Mouse (Mus musculus) embryonic facial prominence, embryonic 14.5 days (tissue): Measurements from ENCODE around the gene Med13l. TPM values are rescaled to one million over a fixed set of nuclear protein-coding genes. Genes with fewer than 3 reads are reported as not detected.
A peak's percentile ranks its signal among the peaks of the same experiment; 100 is the strongest.

ENCODE experiments used
- ATAC-seq: fragments of 200-750 bp; cut with Nextera tagmentation; 2 replicates; pipeline ENCODE4 v1.8.0; 2017; ENCODE audit warnings: low read depth, moderate number of reproducible peaks, moderate TSS enrichment
- DNase-seq: peaks from one replicate; pipeline ENCODE4 v3.0.0-alpha.2; 2015; ENCODE audit warnings: low spot score
- H3K27ac ChIP-seq: fragments of 300-500 bp; sonication (generic); replicated peaks from 2 replicates; pipeline ENCODE4 v1.5.1; 2014; ENCODE audit warnings: low read depth, mild to moderate bottlenecking, low read length, moderate library complexity
- H3K27me3 ChIP-seq: fragments of 300-500 bp; sonication (generic); replicated peaks from 2 replicates; pipeline ENCODE4 v1.6.1; 2014; ENCODE audit warnings: low read length; ENCODE audit not compliant: control insufficient read depth, insufficient read depth
- H3K36me3 ChIP-seq: fragments of 300-500 bp; sonication (generic); 2 replicates; pipeline ENCODE4 v1.6.1; 2014; ENCODE audit warnings: low read length, mixed read lengths; ENCODE audit not compliant: control insufficient read depth, insufficient read depth
- H3K4me1 ChIP-seq: fragments of 300-500 bp; sonication (generic); 2 replicates; pipeline ENCODE4 v1.6.1; 2014; ENCODE audit warnings: antibody characterized with exemption, low read length; ENCODE audit not compliant: control insufficient read depth, insufficient read depth
- H3K4me2 ChIP-seq: fragments of 300-500 bp; sonication (generic); 2 replicates; pipeline ENCODE4 v1.6.1; 2014; ENCODE audit warnings: low read depth, mild to moderate bottlenecking, low read length, moderate library complexity, mixed read lengths
- H3K4me3 ChIP-seq: fragments of 300-500 bp; sonication (generic); 2 replicates; pipeline ENCODE4 v1.5.1; 2014; ENCODE audit warnings: low read depth, mild to moderate bottlenecking, low read length
- H3K9ac ChIP-seq: fragments of 300-500 bp; sonication (generic); 2 replicates; pipeline ENCODE4 v1.6.1; 2014; ENCODE audit warnings: low read depth, mild to moderate bottlenecking, low read length, moderate library complexity, mixed read lengths
- H3K9me3 ChIP-seq: fragments of 300-500 bp; sonication (generic); 2 replicates; pipeline ENCODE4 v1.6.1; 2016; ENCODE audit warnings: low read length; ENCODE audit not compliant: control insufficient read depth
- WGBS: fragments of 180-500 bp; shearing (Covaris S2); extraction: QIAGEN DNeasy Blood & Tissue Kit; methylation state at CpG from one replicate; pipeline ENCODE4 v1.1.7; 2014; 5-methylcytosine and 5-hydroxymethylcytosine counted together
- polyA plus RNA-seq: library from polyadenylated mRNA; unstranded; fragments of >200 nt; fragmentation: Nextera tagmentation; extraction: Ambion mirVana; gene quantifications from 2 replicates; pipeline ENCODE4 v1.2.1, GENCODE M21; 2014

Gene Med13l
- polyA plus RNA-seq, 1 experiment from 2014 or later = 16.5 TPM

DNA sequence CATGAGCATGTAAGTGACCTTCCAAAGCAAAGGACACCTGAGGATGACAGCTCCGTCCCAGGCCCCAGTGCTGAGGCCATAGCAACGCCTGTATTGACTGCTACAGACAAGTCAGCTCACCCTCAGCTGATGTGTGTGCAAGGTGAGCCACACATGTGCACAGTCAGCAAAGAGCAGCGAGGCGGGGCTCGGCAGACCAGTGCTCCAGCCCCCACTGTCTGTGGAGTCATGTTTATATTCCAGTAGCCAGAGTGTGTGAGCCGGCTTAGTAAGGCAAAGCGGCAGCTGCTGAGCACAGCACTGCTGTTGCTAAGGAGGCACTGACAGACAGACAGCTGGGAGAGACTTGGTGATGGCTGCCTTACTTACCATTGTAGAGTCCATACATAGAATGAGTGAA is 59.3 kb downstream of the Med13l start:
- Histone ChIP-seq H3K4me2 (no peak overlapping the region), H3K9me3 (no peaks in the 10 kb centered on the region), H3K4me1 (peaks cover 16% of the 10 kb centered on the region; the same call in 1 of the 2 replicates), H3K4me3 (no peak overlapping the region), H3K27ac (no peak overlapping the region), H3K9ac (no peak overlapping the region), H3K36me3 (no peaks in the 10 kb centered on the region), H3K27me3 (no peaks in the 10 kb centered on the region)
- ATAC-seq = peak; percentile 78
- peak; percentile 69 for DNase-seq
- 48% methylated on average over 7 of the region's 7 CpGs for WGBS

DNA sequence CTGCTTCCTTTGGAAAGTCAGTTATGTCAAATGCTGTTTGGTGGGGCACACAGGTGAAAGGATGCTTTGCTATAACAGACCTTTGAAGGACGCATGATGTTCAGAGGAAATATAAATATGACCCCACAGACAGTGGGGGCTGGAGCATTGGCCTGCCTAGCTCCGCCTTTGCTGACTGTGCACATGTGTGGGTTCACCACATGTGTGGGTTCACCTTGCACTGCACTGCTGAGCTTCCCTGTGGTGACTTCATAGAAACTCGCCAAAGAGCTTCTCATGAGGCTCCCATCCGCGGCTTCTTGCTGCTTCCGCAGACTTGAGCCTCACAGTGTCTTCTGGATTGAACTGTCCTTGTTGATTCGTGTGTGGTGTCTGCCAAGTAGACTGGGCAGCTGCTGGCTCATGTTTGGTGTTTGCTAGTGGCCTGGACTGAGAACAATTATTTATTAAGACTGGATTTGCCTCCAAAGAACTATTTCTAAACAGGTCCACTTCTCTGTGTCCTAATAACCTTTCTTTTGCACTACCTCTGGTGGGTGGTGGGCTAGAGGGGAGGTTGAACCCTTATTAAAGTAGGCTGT is 59.9 kb downstream of the Med13l start:
- Histone ChIP-seq H3K4me1 (peaks cover 16% of the 10 kb centered on the region; the same call in 1 of the 2 replicates), H3K9ac (no peak overlapping the region), H3K27me3 (no peaks in the 10 kb centered on the region), H3K4me3 (no peak overlapping the region), H3K36me3 (no peaks in the 10 kb centered on the region), H3K9me3 (no peaks in the 10 kb centered on the region), H3K27ac (no peak overlapping the region), H3K4me2 (no peak overlapping the region)
- DNase-seq (no peak), ATAC-seq (no peak)
- WGBS = 74% methylated on average over 7 of the region's 7 CpGs

DNA sequence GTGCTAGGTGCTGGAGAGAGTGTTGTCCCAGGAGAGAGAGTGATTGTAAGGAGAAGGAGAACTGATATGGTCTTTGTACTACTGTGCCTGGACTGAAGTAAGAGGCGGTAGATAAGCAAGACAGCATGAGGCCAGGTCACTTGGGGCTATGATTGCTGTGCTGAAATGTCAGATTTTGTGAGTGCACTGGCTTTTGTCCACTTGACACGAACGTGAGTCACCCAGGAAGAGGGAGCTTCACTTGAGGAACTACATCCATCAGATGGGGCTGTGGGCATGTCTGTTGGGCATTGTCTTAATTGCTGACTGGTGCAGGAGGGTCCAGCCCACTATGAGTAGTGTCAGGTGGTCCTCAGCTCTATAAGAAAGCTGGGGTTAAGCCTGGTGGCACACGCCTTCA is 61.4 kb downstream of the Med13l start:
- Histone ChIP-seq H3K9me3 (no peaks in the 10 kb centered on the region), H3K4me3 (no peak overlapping the region), H3K4me2 (no peak overlapping the region), H3K9ac (no peak overlapping the region), H3K4me1 (peaks cover 16% of the 10 kb centered on the region; the same call in 1 of the 2 replicates), H3K27ac (no peak overlapping the region), H3K36me3 (no peaks in the 10 kb centered on the region), H3K27me3 (no peaks in the 10 kb centered on the region)
- no peak for DNase-seq
- ATAC-seq = no peak
- WGBS = 75% methylated on average over 4 of the region's 4 CpGs

DNA sequence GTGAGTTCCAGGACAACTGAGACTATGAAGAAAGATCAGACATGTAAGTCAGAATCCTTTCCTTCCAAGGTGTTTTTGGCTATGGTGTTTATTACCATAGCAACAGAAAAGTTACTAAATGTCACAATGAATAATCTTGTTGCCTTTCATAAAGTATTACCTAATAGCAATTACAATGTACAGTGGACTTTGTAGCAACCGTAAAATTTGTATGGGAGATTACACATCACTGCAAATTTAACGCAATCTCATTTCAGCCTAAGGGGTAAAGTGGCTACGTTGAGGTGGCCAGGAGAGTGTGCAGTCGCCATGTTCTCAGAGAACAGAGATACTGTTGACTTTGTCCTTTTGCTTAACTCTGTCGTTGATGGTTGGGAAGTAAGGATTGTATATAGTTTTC is 61.9 kb downstream of the Med13l start:
- ATAC-seq = no peak
- DNase-seq = no peak
- H3K4me3 ChIP-seq = no peak overlapping the region
- H3K9ac ChIP-seq = no peak overlapping the region
- no peaks in the 10 kb centered on the region for H3K36me3 ChIP-seq
- H3K27me3 ChIP-seq = no peaks in the 10 kb centered on the region
- H3K27ac ChIP-seq = no peak overlapping the region
- peaks cover 16% of the 10 kb centered on the region; the same call in 1 of the 2 replicates for H3K4me1 ChIP-seq
- no peak overlapping the region for H3K4me2 ChIP-seq
- 88% methylated on average over 5 of the region's 5 CpGs for WGBS
- no peaks in the 10 kb centered on the region for H3K9me3 ChIP-seq

DNA sequence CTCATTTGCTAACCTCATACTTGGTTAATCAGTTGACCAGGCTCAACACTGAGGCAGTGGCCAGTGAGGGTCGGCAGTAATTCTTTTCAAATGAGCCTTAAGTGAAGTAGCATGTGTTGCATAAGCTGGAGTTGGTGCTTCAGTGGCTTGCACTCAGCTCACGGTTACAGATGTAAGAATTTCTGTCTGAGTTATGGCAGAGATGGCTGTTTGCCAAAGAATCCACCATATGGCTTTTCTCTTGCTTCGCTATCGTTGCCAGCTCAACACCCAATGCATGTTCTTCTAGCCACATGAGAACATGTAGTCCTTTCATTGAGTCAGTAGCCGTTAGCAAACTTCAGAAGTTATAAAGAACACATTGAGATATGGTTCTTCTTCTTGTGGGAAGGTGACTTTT is 63.3 kb downstream of the Med13l start:
- no peaks in the 10 kb centered on the region for H3K36me3 ChIP-seq
- H3K4me3 ChIP-seq = no peak overlapping the region
- H3K9me3 ChIP-seq = no peaks in the 10 kb centered on the region
- no peak for ATAC-seq
- no peak overlapping the region for H3K27ac ChIP-seq
- no peaks in the 10 kb centered on the region for H3K27me3 ChIP-seq
- DNase-seq = no peak
- WGBS = 49% methylated on average over 5 of the region's 5 CpGs
- no peak overlapping the region for H3K4me2 ChIP-seq
- no peak overlapping the region for H3K9ac ChIP-seq
- H3K4me1 ChIP-seq = peaks cover 19% of the 10 kb centered on the region; the same call in 1 of the 2 replicates

DNA sequence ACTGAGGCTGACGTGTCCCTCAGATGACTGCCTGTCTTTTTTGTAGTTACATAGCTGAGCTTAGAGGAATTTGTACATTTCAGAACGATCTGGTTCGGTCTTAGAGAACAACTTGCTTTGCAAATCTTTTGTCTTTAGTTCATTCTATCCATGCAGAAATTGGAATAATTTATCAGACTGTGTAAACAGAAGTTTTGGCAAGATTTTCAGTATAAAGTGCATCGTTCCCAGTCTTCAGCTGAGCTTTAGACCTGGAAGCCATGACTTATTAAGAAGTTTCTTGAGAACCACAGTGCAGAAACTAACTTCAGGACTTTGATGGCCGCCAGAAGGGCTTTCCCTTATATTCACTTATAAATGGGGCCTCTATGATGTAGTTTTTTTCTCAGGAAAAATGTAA is 67.2 kb downstream of the Med13l start:
- H3K36me3 ChIP-seq = no peaks in the 10 kb centered on the region
- WGBS = 78% methylated on average over 5 of the region's 5 CpGs
- H3K4me2 ChIP-seq = no peak overlapping the region
- no peak overlapping the region for H3K9ac ChIP-seq
- H3K27me3 ChIP-seq = no peaks in the 10 kb centered on the region
- H3K4me1 ChIP-seq = peaks cover 9% of the 10 kb centered on the region; the same call in 1 of the 2 replicates
- H3K27ac ChIP-seq = no peak overlapping the region
- ATAC-seq (no peak), DNase-seq (no peak)
- no peak overlapping the region for H3K4me3 ChIP-seq
- no peaks in the 10 kb centered on the region for H3K9me3 ChIP-seq

DNA sequence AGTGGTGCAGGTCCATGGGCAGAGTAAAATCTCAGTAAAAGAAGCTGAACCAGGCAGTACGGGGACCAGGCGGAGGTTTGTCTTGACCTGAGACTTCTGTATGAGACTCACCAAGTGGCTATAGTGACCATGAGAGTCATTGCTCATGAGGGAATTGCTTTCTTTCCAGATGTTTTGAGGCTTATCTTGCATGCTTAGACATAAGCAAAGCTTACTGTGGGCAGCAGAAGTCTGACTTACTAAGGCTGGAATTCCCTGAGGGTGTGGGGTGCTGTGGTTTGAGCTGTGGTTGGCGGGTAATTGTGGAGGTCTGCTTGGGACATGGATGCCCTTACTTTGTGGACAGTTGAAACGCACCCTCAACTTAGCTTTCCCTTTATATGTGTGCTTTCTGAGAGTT is 67.7 kb downstream of the Med13l start:
- DNase-seq = no peak
- no peak overlapping the region for H3K4me3 ChIP-seq
- no peaks in the 10 kb centered on the region for H3K9me3 ChIP-seq
- WGBS = 84% methylated on average over 4 of the region's 4 CpGs
- no peak overlapping the region for H3K27ac ChIP-seq
- no peak overlapping the region for H3K4me2 ChIP-seq
- no peak for ATAC-seq
- H3K9ac ChIP-seq = no peak overlapping the region
- no peaks in the 10 kb centered on the region for H3K27me3 ChIP-seq
- peaks cover 9% of the 10 kb centered on the region; the same call in 1 of the 2 replicates for H3K4me1 ChIP-seq
- H3K36me3 ChIP-seq = no peaks in the 10 kb centered on the region

DNA sequence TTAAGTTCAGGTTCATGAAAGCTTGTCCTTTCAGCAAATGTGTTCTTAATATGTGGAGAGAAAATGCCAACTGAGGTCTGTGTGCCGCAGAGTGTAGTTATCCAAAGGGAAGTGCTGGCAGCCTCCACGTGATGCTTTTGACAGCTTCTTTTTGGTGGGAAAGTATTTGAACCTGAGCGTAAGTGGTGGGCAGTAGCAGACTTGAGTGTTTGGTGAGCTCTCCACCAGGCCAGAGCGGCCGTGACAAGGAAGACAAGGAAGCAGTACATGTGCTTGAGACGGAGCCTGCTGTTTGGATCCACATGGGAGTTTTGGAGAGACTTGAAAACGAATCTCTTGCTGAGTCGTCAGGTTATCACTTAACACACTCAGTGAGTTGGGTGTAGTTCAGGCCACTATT is 71.9 kb downstream of the Med13l start:
- H3K27me3 ChIP-seq = no peaks in the 10 kb centered on the region
- no peak overlapping the region for H3K9ac ChIP-seq
- ATAC-seq (no peak), DNase-seq (no peak)
- H3K36me3 ChIP-seq = no peaks in the 10 kb centered on the region
- H3K4me2 ChIP-seq = no peak overlapping the region
- no peak overlapping the region for H3K27ac ChIP-seq
- no peaks in the 10 kb centered on the region for H3K9me3 ChIP-seq
- no peak overlapping the region for H3K4me3 ChIP-seq
- H3K4me1 ChIP-seq = peaks cover 24% of the 10 kb centered on the region
- WGBS = 59% methylated on average over 8 of the region's 8 CpGs

DNA sequence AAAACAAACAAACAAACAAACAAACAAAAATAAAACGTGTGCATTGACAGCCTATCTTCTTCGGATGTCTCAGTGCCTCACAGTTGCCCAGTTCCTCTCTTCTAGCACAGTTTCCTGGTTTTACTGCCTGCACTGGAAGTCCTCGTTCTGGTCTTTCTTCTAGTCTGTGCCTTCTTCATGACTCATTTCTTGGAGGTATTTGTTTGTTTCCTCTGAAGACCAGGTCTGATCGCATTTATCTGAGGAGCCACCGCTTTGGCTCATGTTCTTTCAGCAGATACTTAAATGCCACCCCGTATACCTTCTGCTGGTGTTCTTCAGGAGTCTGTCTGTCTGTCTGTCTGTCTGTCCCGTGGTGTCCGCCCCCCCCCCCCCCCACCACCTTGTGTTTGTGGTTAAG is 72.6 kb downstream of the Med13l start:
- H3K4me3 ChIP-seq = no peak overlapping the region
- no peak for DNase-seq
- H3K9me3 ChIP-seq = no peaks in the 10 kb centered on the region
- ATAC-seq = no peak
- no peak overlapping the region for H3K27ac ChIP-seq
- 59% methylated on average over 8 of the region's 8 CpGs for WGBS
- H3K4me1 ChIP-seq = peaks cover 22% of the 10 kb centered on the region
- H3K4me2 ChIP-seq = no peak overlapping the region
- no peaks in the 10 kb centered on the region for H3K36me3 ChIP-seq
- H3K27me3 ChIP-seq = no peaks in the 10 kb centered on the region
- H3K9ac ChIP-seq = no peak overlapping the region
